ENCODE assay signal across 8 mouse cellular contexts in the genomic region with DNA sequence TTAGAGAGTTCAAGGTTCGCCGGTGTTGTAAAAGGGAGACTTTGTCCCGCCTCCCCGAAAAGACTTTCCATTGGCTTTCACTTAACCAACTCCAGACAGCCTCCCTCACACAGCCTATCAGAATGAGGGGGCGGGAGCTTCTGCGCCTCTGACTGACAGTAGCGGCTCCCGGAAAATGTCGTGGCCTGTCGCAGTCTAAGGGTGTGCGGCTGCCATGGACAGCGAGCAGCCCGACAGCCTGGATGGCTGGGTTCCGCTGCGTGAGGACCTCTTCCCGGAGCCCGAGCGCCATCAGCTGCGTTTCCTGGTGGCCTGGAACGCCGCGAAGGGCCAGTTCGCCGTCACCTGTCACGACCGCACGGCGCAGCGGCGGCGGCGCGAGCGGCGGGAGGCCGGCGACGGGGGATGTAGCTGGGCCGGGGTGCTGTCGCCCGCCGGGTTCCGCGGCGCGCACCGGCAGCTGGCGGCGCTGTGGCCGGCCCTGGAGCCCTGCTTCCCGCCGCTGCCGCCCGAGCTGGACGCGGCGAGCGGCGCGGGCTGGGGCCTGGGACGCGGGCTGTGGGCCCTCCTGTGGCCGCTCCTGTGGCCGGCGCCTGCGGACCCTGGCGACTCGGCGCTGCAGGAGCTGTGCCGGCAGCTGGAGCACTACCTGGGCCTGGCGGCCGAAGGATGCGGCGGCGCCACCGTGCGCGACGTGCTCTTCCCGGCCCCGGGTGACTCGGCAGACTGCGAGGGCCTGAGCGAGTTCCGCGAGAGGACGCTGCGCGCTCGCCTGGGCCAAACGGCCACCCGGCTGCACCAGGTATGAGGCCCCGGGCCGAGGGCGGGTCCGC. TPM values are rescaled to one million over a fixed set of nuclear protein-coding genes. Genes with fewer than 3 reads are reported as not detected.
DNase-seq lines count a peak whose midpoint lies in the region; ATAC-seq and TF ChIP-seq lines count a peak whose summit lies in the region.

Whamm (plus strand) TSS at position 159 of the 833 bp plus-strand sequence.

- POLR2A ChIA-PET in Patski (lab: Charles Lee) = interaction anchor here (1.0 kb wide), 1 partner anchor 192 kb away, joined by 4 read pairs; the partner anchor contains the start of gene Ramac

- in situ Hi-C loops in Patski (cut with MboI; ENCODE audit: low pct_unique_long_range_greater_than_20kb) = no loop called here

- H3K9ac ChIP-seq in hindbrain, embryonic 13.5 days = peak within 1 kb of the TSS; percentile 94

- H3K27ac ChIP-seq in hindbrain, embryonic 13.5 days = peak within 1 kb of the TSS; percentile 97

- H3K27me3 ChIP-seq in Patski = no peaks in the 10 kb centered on the region
- no peaks in the 10 kb centered on the region for H3K27me3 ChIP-seq in hindbrain, embryonic 13.5 days

- H3K36me3 ChIP-seq in hindbrain, embryonic 13.5 days = peaks cover 15% of the 10 kb centered on the region

- WGBS in hindbrain, embryonic 13.5 days = under 1% methylated on average over 96 of the region's 96 CpGs

- peak; percentile 98 for ATAC-seq in Patski
- ATAC-seq in hindbrain, embryonic 13.5 days (ENCODE audit: low FRiP score) = peak; percentile 100

- DNase-seq in Patski (ENCODE audit: low read depth, low spot score) = peak; percentile 62
- DNase-seq in cerebellum, postnatal 14 days = peak; percentile 92 to 94
- peak; percentile 85 to 89 for DNase-seq in frontal cortex, postnatal 14 days (ENCODE audit: low spot score in 2 of 2)
- DNase-seq in layer of hippocampus, postnatal 25 days (ENCODE audit: extremely low spot score in 1 of 2, low spot score in 1 of 2) = peak; percentile 79
- DNase-seq in lung, postnatal 25 days (ENCODE audit: low spot score) = peak; percentile 97
- peak; percentile 95 for DNase-seq in retina, embryonic 14.5 days (ENCODE audit: low spot score)
- peak; percentile 90 for DNase-seq in thymus, postnatal 4 days

- peaks cover 24% of the 10 kb centered on the region for H3K4me1 ChIP-seq in hindbrain, embryonic 13.5 days (replicated peaks)

- H3K4me3 ChIP-seq in hindbrain, embryonic 13.5 days = peak within 1 kb of the TSS; percentile 88

- H3K4me2 ChIP-seq in hindbrain, embryonic 13.5 days = peak within 1 kb of the TSS; percentile 66

- H3K9me3 ChIP-seq in hindbrain, embryonic 13.5 days = no peaks in the 10 kb centered on the region

- TF ChIP-seq CTCF in Patski (IDR thresholded peaks at IDR 0.05) = no peak

- CTCF ChIA-PET in Patski (lab: Charles Lee) = interaction anchor here (0.9 to 1.0 kb wide), 3 partner anchors 8 to 102 kb away, joined by 3 read pairs; no protein-coding TSS in a partner anchor

RNA-seq across cellular contexts. Expression of gene Whamm, which starts in this region (rescaled TPM):
- polyA plus RNA-seq in Patski (2021) = 16.2 TPM
- 6.2 TPM in 2 replicates for polyA plus RNA-seq in hindbrain, embryonic 13.5 days (2015; fragmentation: Nextera tagmentation; extraction: Ambion mirVana)
- total RNA-seq in layer of hippocampus, postnatal 25 days (2021) = 10 to 100 TPM; 14.4 to 20.3 TPM

Comparison
In these comparisons a context has a peak if more than half of its experiments do, and no peak if none do; other contexts are left out.
1. Peak in every context shown above with its lines: DNase-seq, ATAC-seq, H3K4me3 ChIP-seq and H3K27ac ChIP-seq.